Mouse (Mus musculus): Measurements from ENCODE around the gene Mat2a.
A peak's percentile ranks its signal among the peaks of the same experiment; 100 is the strongest.
"Not testable (repeated sequence)": the region's sequence is repeated elsewhere in the genome, so short reads cannot be mapped to it uniquely, and the experiment has no call there.

The Mat2a gene

DNA sequence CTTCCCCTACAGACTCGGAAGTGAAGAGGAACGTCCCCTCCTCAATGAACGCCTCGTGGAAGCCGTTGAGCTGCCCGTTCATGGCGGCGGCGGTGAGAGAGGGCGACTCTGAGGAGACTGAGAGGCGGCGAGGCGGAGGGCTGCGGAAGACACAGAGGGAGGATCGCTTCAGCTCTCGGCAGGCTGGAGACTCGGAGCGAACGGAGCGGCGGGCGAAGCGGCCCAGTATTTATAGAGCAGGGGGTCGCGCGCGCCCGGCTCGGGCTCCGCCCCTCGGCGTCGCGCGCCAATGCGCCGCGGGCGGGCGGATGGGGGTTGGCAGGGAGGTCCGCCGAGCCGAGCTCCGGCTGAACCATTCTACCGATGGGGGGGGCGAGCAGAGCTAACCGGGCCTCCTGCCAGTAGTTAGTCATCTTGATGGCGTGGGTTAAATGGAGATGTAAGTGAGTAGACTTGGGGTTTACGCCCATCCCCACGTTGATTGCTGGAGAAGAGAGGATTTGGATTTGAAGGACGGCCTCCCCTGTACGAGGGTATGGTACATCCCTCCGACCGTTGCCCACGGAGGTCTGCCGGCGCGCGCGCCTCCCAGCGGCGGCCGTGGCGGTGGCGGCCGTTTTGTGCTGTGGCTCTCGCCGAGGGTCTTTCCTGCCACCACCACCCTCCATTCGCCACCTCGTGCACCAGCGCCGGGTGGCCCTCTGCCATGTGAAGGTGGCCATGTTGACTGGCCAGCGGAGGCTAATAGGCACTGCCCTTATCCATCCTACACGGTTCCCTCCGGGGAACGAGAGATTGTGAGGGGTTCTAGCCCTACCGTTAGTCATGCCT, at the start of gene Mat2a:
TSS of gene Mat2a (minus strand) at position 204 of the 831 bp plus-strand sequence.
- DNase-seq (ENCODE audit: low read depth, low spot score): peak; percentile 91

GRCm38 (mm10) chr6:72488850-72489249, 49.5 kb upstream of the Mat2a start:
- DNase-seq (ENCODE audit: low read depth, low spot score): no peak

DNA sequence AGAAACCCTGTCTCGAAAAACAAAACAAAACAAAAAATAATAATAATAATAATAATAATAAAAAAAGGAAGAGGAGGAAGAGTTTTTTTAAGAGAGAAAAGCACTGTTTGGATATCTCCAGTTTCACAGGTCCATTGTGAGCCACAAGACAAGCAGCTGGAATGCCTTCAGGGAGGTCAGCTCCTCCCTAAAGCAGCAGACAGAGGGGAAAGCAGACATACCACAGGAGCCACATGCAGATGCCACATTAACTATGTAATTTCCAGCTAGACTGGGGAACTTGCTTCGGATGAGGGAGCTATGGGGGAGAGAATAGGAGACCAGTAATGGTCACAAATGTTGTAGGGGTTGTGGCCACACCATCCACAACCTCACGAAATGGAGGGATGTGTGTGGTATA, 47.9 kb upstream of the Mat2a start:
- no peak for DNase-seq (ENCODE audit: low read depth, low spot score)

GRCm38 (mm10) chr6:72486307-72486706, 46.9 kb upstream of the Mat2a start:
- no peak for DNase-seq (ENCODE audit: low read depth, low spot score)

DNA sequence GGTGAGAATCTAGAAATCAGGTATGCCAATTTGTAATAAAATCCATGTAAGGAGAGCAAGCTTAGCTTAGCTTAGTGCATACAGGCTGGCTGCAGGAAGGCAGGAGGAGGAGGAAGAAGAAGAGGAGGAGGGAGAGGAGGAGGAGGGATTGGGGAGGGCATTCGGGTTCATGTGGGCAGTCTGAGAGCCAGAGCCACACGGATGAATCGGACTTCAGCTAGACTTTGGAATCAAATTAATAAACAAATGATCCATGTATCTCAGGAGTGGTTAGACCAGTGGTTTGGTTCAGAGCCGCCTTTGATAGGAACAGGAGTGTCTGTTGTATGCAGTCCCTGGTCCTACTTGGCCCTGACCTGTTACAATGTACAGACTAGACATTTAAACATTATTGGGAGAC, 45.5 kb upstream of the Mat2a start:
- no peak for DNase-seq (ENCODE audit: low read depth, low spot score)

- DNase-seq (ENCODE audit: low read depth, low spot score): no peak
Measured at GRCm38 (mm10) chr6:72482156-72482555, 42.8 kb upstream of the Mat2a start.

DNA sequence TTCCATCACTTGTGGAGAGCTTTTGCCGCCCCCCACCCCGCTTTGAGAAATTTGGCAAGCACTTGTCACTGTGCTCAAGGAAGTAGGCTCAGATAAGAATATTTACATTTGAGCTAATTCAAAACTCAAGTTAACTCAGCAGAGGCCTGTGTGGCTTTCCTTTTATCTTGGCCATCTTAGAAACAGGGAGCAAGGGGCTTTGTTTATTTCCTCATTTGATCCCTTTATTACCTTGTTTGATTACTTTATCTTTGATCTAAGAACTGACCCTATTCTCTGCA, 41.0 kb upstream of the Mat2a start:
- DNase-seq (ENCODE audit: low read depth, low spot score): no peak

DNA sequence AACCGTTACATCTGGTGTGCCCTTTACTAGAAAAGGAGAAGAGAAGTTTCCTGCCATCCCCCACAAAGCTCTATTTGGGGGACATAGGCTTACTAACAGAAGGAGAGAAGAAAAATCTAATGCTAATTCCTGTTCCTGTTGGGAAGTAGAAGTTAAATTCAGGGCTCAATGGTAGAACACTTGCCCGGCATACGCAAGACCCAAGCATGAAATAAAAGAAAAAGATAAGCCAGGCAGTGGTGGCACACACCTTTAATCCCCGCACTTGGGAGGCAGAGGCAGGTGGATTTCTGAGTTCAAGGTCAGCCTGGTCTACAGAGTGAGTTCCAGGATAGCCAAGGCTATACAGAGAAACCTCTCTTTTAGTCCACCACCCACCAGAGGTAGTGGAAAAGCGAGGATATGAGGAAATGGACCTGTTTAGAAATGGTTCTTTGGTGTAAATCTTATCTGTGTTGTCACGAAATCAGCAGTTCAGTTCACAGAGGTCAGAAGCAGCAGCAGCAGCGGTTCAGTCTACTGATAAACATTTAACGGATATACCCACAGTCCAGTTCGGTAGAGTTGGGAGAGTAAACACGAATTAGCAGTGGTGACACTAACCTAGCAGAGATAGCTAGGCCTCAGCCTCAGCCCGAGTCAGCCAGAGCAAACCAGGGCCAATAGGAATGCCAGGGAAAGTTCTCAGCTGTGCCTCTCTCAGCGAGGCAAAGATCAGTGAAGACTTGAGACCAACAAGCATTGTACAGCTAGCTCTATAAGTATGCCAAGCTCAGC, 40.5 kb upstream of the Mat2a start:
- no peak for DNase-seq (ENCODE audit: low read depth, low spot score)

DNA sequence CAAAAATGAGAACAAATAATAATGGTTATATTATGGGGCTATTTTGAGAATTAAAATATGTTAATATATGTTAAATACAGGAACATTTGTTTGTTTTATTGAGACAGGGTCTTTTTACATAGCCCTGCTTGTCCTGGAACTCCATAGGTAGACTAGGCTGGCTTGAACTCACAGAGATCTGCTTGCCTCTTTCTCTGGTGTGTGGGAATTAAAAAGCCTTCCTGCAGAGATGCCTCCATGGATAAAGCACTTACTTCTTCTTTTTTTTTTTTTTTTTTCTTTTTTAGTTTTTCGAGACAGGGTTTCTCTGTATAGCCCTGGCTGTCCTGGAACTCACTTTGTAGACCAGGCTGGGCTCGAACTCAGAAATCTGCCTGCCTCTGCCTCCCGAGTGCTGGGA, 39.3 kb upstream of the Mat2a start:
- not testable (repeated sequence) for DNase-seq (ENCODE audit: low read depth, low spot score)

DNA sequence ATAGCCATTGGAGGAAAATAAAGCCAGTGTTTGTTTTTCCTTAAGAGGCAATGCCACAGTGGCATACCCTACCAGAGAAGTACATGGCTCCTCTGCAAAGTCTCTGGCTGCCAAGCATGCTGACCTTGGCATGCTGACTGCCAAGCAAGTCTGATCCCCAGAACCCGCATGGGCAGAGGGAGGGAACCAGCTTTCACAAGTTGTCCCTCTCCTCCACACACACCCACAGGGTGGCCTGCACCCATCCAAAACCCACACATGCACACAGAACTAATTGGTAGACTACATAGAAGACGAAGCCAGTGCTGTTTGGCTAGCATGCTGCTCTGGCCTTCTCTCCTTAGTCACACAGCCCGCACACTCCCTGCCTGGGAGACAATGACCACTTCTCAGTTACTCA, 38.3 kb upstream of the Mat2a start:
- no peak for DNase-seq (ENCODE audit: low read depth, low spot score)

- DNase-seq (ENCODE audit: low read depth, low spot score): no peak
Measured at GRCm38 (mm10) chr6:72476836-72477235, 37.5 kb upstream of the Mat2a start.

GRCm38 (mm10) chr6:72475221-72475985, 36.0 kb upstream of the Mat2a start:
- DNase-seq (ENCODE audit: low read depth, low spot score): no peak

DNA sequence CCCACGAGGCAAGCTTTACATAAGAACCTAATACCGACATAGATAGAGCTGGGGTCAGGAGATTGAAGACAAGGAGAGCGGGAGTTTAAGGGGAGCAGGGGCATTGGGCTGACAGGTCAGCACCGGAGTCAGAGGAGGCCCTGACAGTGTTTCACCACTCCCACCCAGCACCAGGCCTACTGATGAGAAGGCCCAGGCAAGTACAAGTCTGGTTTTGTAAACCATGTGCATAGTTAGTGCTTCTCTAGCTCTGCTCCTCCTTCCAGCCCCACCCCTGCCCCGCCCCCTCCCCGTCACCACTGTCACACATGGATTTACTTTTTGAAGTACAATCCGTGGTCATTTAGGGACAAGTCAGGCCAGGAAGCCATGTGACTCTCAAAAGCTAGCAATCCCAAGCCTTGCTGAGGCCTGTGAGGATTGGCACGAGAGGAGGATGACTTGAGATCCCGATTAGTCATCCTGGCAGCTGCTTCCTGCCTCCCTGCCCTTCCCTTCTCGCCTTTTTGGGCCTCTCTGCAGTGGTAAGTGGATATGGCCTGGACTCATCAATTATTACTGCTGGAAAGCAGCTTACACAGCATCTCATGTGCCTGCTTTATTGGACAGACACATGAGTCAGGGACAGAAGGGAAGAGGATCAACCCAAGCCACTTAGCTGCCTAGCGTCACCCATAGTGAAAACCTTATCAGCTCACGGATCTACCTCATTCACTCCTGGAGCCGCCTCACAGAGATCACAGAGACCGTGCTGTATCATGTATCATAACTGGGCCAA, 34.1 kb upstream of the Mat2a start:
- DNase-seq (ENCODE audit: low read depth, low spot score): no peak

- DNase-seq (ENCODE audit: low read depth, low spot score): no peak
Measured at GRCm38 (mm10) chr6:72466171-72466570, 26.8 kb upstream of the Mat2a start.

DNA sequence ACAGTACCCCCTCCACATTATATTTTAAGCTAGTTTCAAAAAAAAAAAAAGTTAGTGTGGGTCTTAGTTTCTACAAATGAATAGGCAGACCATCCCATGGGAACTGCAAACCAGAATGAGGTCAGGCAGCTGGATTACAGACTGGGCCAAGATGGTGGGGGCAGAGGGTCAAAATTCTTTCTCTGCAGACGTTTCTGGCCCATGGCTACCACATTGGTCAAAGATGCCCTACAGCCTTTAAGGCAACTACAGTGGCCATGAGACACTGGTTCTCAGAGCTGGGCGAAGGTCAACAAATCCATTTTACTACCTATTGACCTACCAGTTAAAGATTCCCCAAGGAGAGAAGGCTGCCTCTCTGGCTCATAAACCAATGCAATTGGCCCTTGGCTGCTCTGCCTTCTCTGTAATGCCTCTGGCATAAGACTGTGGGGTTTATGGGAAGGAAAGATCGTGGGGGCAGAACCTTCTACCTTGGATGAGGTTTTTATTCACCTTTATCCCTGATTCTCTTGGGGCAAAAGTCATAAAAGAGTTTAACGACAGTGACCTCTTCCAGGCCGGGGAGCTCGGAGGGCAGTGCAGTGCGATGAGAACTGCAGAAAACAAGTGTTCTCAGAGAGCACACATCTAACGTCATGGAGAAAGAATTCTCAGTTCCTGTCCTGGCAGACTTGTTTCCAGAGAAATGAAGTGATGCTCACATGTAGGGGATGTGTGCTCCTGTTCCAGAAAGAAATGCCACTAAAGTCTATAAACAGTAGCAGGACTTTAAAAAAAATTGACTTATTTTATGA, 26.2 kb upstream of the Mat2a start:
- no peak for DNase-seq (ENCODE audit: low read depth, low spot score)

- not testable (repeated sequence) for DNase-seq (ENCODE audit: low read depth, low spot score)
Measured at GRCm38 (mm10) chr6:72462550-72463257, 23.3 kb upstream of the Mat2a start.

GRCm38 (mm10) chr6:72460036-72460801, 20.9 kb upstream of the Mat2a start:
- DNase-seq (ENCODE audit: low read depth, low spot score): no peak

DNA sequence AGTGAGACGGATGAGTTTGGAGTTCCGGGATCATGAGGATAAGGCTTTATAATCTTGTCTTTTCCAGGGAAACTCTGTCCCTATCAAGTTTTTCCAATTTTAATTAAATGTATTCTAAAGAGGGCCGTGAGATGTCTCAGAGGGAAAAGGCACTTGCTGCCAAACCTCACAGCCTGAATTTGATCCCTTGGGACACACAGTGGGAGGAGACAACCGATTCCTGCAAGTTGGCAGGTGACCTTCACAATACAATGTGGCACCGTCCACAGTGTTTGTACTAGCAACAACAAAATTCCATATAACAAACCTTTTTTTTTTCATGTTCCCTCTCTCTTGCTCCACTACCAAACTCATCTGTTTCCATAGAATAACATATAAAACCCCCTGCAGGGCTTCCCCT, 19.6 kb upstream of the Mat2a start:
- no peak for DNase-seq (ENCODE audit: low read depth, low spot score)

DNA sequence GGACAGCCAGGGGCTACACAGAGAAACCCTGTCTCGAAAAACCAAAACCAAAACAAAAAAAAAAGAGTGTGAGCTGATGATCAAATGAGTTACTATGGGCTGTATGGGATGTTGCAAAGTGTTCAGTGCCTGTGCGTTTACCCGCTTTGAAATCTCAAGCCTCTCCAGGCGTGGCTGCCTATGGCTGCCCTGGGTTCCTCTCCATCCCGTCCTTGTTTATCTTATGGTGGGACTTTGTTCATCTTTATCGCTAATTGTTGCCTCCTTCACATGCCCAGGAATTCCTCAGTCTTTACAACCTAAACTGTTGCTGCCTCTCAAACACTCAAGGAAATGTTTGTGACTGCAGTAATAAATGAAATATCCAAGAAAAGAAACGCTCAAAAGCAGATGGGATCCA, 19.1 kb upstream of the Mat2a start:
- DNase-seq (ENCODE audit: low read depth, low spot score): no peak

All from forelimb bud, embryonic 11.5 days (tissue).